Mouse (Mus musculus) testis, postnatal 10 days (tissue): Measurements from ENCODE around the gene Cluap1.

ENCODE experiments used
- DNase-seq: peaks from one replicate; pipeline ENCODE4 v3.0.0; 2021; ENCODE audit warnings: low spot score

Cluap1 gene

DNA sequence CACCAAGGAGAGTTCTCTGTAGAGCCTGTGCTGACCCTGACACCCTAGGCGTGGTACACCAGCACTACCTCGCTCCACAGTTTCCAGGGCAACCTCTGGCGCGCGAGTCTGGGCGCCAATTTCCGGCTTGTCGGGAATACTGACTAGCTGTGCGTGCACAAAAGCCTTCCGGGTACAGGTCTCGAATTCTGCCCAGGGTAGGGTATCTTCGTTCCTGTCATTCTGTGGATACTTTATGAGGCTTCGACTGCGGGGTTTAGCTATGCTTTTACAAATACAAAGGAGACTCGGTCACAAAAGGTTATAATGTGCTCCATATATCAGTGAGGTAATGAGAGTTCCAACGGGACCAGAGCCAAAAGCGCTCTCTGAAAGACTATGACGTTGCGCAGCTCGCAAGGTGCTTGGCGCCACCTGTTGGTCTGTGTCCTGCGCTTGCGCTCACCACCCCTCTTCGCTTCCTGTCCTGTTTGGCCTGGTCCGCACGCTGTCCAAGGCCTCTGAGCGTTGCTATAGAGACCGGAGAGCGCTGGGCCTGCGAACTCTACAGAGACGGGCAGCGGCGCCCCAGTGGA is at the start of gene Cluap1, which contains the start of gene 1700037C18Rik:
Gene Cluap1 (plus strand): TSS at position 265 of the 575 bp plus-strand sequence.
Gene 1700037C18Rik (minus strand): TSS at position 153 of the 575 bp plus-strand sequence.
- peak; percentile 94 for DNase-seq

DNA sequence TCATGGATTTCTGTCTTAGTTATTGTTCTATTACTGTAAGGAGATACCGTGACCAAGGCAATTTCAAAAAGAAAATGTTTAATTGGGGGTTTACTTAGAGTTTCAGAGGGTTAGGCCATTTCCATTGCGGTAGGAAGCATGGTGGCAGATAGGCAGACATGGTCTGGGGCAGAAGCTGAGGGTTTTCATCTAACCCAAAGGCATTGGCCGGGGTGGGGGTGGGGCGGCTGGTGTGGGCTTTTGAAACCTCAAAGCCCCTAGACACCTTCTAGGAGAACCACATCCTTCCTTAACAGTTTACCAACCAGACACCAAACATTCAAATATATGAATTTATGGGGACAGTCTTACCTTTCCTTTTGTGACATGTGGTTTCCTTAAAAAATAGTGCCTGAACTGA is 49.3 kb upstream of the Cluap1 start:
- DNase-seq: no peak

DNA sequence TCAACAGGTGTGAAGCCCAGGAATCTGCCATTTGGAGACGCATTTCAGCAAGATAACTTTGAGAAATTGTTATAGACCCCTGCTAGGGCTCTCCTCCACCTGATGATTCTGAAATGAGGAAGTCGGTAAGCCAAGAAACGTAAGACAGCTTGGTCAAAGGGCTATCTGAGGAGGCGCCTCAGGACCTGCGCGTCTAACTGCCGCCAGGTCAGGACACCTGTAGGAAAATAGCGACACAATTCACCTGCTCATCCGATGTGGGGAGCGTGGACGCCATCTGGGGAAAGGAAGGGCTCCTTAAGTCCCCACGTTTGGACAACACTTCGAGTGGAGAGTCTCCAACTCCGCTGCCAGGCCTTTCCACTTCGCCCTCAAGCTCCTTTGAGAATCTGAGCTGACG is 36.8 kb upstream of the Cluap1 start:
- no peak for DNase-seq

GRCm38 (mm10) chr16:3872216-3873047 is 36.2 kb upstream of the Cluap1 start, which contains the start of gene Naa60:
Naa60 (plus strand) TSS chr16:3872375.
- DNase-seq: peak; percentile 94

GRCm38 (mm10) chr16:3876346-3876745 is 32.3 kb upstream of the Cluap1 start:
- DNase-seq: no peak

GRCm38 (mm10) chr16:3884201-3885064 is 24.2 kb upstream of the Cluap1 start, which contains the start of the genes Zfp597 and Gm20695:
Zfp597 (minus strand) TSS chr16:3884561.
Gm20695 (plus strand) TSS chr16:3884648.
- DNase-seq: peak; percentile 96

GRCm38 (mm10) chr16:3885065-3885670 is 23.4 kb upstream of the Cluap1 start:
- no peak for DNase-seq

DNA sequence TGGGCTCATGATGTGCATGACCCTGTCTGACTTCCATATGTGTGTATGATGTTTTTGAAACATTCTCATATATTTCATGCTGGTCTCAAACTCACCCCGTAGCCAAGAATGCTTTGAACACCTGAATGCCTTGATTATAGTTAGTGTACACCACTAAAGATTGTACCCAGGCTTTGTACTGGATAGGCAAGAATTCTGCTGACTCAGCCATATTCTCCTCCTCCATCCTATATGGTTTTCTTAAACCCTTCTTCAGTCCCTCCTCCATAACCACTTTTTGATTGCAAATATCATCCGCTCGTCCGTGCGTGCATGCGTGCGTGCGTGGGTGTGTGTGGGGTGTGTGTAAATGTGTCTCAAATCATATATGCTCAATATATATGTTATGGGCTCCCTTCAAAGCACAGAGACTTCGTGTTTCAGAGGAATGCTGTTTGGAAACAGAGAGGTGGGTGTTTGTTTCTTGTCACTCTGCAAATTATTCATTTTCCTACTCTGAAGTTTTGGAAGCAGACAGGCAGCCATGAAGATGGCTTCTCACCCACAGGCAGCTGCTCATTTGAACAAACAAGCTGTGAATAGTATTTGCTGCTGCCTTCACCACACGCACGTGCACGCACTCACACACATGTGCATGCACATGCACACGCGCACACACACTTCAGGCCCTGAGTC is 16.8 kb upstream of the Cluap1 start:
- DNase-seq: no peak

DNA sequence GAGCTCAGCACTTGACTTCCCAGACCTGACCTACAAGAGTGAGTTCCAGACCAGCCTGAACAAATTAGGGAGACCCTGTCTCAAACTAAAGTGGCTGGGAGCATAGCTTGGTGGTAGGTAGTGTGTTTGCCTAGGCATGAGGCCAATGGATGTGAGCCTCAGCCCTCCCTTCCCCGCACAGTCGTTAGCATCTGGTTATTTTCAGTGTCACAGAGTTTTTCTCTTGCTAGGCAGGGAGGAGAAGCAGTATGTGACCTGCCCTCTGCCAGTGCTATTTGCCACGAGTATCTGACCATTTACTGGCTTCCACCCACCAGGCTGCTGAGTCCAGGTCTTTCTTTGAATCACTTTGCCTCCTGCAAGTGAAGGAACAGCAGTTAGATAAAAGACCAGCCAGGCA is 14.9 kb upstream of the Cluap1 start:
- no peak for DNase-seq

GRCm38 (mm10) chr16:3895173-3895792 is 13.3 kb upstream of the Cluap1 start:
- no peak for DNase-seq

DNA sequence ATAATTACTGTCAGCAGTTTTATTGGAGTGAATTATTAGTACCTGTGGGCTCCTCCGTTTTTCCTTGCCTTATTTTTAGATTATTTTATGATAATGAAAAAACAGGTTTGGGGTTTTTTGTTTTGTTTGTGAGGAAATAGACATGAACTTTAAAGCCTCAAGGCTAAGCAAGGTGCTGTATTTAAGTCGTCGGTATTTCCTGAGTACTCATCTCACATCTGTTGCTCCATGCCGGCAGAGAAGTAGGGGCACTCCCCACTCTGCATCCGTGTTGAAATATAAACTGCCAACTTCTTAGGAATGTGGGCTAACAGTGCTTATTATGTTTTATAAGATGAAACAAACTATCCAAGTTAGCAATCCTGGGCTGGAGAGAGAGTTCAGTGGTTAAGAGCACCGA is 12.6 kb upstream of the Cluap1 start:
- no peak for DNase-seq

GRCm38 (mm10) chr16:3896553-3896952 is 12.0 kb upstream of the Cluap1 start:
- no peak for DNase-seq

GRCm38 (mm10) chr16:3907471-3907870 is 1.1 kb upstream of the Cluap1 start:
- DNase-seq: no peak

GRCm38 (mm10) chr16:3909118-3909517 is 517 bp downstream of the Cluap1 start:
- DNase-seq: no peak

DNA sequence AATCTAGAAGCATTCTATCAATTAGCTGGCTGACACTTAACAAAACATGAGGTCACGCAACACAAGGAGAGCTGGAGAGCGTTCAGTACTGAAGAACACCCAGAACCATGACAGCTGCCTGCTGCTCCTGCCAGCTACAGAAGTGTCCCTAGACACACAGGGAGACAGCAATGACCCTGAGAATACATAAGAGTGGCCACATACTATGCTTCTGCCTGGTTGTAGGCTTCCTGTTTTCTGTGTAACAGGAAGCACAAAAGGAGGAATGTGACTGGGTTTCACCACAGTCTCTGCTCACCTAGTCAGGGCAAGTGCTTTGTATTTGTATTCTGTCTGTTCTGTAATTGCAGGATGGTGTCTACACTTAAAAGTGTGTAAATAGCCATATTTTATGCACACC is 12.2 kb downstream of the Cluap1 start:
- no peak for DNase-seq

GRCm38 (mm10) chr16:3923515-3923914 is 14.9 kb downstream of the Cluap1 start:
- no peak for DNase-seq

DNA sequence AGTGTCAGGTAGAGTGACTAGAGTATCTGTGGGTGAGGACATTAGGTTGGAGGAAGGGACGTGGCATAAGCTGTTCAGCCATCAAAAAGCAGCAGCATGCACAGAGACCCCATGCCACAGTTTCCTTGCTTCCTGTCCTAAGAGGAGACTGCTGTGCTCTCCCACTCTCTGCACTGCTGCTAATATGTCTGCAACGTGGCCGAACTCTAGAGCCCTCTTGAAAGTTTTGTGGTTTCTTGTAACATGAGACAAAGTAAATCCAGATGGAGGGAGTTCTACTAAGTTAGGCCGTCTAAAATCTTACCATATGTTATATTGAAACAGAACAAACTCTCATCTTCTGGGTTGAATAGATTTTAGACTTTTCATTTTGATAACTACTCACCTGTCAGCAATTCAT is 15.4 kb downstream of the Cluap1 start:
- no peak for DNase-seq

- no peak for DNase-seq
These were observed 20.0 kb downstream of the Cluap1 start for GRCm38 (mm10) chr16:3928582-3928981.

DNA sequence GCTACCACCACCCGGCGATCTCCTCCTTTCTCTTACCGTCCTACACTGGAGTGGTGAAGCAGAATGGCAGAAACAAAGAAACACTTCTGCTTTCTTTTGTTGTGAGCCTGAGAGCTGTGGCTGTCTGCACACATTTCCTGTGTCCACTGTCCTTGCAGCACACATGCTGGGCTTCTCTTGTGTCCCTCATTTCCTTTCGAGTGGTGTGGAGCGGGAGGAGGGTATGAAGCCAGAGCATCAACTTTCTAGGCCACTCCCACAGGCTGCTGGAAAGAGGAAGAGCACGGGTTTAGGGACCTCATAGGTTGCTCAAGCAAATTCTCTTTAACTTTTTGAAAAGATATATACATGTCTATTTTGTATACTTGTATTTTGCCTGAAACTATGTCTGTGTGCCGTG is 20.6 kb downstream of the Cluap1 start:
- DNase-seq: no peak

DNA sequence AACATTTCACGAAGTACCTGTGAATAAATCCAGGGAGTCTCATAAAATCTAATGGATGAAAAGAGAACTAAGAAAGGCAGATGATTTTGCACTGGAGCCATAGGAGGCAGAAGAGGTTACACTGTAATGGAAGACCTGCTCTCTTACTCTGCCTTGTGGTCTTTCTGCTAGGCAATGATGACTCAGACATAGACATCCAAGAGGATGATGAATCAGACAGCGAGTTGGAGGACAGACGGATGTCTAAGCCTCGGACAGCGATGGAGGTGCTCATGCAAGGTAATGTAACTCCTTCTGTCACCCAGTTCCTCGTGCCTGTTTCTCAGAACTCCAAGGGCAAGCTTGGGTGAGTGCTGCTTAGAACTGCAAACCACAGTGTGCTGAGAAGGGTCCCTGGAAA is 24.9 kb downstream of the Cluap1 start:
- DNase-seq: no peak

GRCm38 (mm10) chr16:3934091-3934490 is 25.5 kb downstream of the Cluap1 start:
- no peak for DNase-seq
